Mouse (Mus musculus): ENCODE measurements around the gene Cbx1.

GRCm38 (mm10) chr11:96776068-96776467 lies 12.9 kb upstream of the Cbx1 start:
- TF ChIP-seq CTCF (IDR thresholded peaks at IDR 0.05; ENCODE audit: borderline replicate concordance, control insufficient read depth, extremely low read depth, insufficient read depth, low read length, poor library complexity) (no peak), POLR2A (IDR thresholded peaks at IDR 0.05; ENCODE audit: control insufficient read depth, extremely low read depth, insufficient read depth, low read length, poor library complexity) (no peak)

Data from thymus, adult 2 months (tissue).